Mouse (Mus musculus): Measurements from ENCODE around the gene Usf3.

Gene Usf3

DNA sequence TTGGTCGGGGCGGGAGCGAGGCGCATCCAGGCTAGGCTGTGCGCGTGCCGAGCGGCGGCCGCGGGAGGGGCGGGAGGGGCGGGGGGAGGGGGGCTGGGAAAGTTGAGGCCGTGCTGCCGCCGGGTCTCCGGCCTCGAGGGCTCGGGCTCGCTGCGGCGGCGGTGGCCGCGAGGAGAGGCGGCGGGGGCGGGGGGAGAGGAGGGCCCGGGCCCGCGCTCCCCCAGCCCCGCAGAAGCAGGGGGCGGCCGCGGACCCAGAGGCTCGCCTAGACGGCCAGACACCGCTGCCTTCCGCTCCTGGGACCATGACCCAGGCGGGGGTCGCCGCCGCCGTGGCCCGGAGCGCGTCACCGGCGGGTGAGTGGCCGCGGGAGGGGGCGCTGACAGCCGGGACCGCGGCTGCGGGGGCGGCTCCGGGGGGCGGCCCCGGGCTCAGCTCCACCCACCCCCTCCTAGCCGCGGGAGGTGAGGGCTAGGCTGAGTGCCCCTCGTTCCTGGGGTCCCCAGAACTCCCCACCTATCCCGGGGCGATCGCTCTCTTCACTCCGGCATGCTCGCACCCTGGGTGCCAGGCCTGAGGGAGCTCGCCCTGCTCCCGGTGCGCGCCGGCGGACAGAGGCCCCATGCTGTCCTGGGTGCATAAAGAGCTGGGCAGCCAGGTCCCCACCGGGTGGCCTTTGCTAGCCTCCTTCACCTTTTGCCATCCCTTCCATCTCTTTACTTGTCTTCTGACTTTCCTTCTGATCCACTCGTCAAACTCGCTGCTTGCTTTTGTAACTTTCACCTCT is at the start of gene Usf3:
TSS of gene Usf3 (plus strand) at position 92 of the 787 bp plus-strand sequence.
- in situ Hi-C loops (cut with MboI; ENCODE audit: unreplicated experiment in 2 of 2), result no loop called here

DNA sequence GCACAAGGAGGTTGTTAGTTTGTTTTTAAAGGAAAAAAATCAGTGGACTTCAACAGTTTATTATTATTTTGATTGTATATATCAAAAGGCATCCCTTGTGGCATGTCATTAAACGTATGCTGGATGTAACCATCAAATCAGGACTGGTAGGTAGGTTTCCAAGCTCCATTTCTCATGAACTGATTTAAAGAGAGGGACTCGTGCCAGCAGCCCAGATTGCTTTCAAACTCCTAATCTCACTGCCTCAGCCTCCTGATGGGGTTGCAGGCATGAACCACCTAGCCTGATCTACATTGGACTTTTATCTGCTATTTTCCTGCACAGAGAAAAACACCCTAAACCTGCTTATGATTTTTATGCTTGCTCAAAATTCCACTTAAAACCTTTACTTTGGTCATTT is 49.3 kb upstream of the Usf3 start:
- in situ Hi-C loops (cut with MboI; ENCODE audit: unreplicated experiment in 2 of 2), result no loop called here

GRCm38 (mm10) chr16:44124713-44125112 is 48.3 kb upstream of the Usf3 start:
- in situ Hi-C loops (cut with MboI; ENCODE audit: unreplicated experiment in 2 of 2), result loop anchor here (25.0 kb wide), 2 partner anchors 613 to 1237 kb away; partner anchors contain the start of genes Gtpbp8 (in 2 of the 2) and Zbtb20 (in 1 of the 2)

DNA sequence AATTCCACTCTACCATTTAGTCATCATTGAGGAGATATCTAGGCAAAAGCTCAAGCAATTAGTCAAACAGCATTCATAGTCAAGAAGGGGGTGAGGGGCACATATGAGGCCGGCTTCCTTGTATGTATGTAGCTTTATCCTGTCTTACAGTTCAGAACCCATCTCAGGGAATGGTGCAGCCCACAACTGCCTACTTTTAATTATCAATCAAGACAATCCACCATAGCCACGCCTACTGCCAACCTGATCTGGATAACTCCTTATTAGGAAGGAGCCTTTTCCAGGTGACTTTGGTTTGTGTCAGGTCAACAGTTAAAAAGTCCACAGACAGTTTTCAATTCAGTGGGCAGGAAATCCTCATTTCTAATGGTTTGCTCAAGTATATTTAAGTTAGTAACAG is 47.6 kb upstream of the Usf3 start:
- in situ Hi-C loops (cut with MboI; ENCODE audit: unreplicated experiment in 2 of 2), result loop anchor here (25.0 kb wide), 2 partner anchors 612 to 1238 kb away; partner anchors contain the start of genes Gtpbp8 (in 2 of the 2) and Zbtb20 (in 1 of the 2)

- in situ Hi-C loops (cut with MboI; ENCODE audit: unreplicated experiment in 2 of 2), result loop anchor here (25.0 kb wide), 2 partner anchors 611 to 1239 kb away; partner anchors contain the start of genes Gtpbp8 (in 2 of the 2) and Zbtb20 (in 1 of the 2)
These were observed 46.6 kb upstream of the Usf3 start for GRCm38 (mm10) chr16:44126437-44126836.

GRCm38 (mm10) chr16:44132300-44132699 is 40.7 kb upstream of the Usf3 start:
- in situ Hi-C loops (cut with MboI; ENCODE audit: unreplicated experiment in 2 of 2), result loop anchor here (25.0 kb wide), 2 partner anchors 605 to 1245 kb away; partner anchors contain the start of genes Gtpbp8 (in 2 of the 2) and Zbtb20 (in 1 of the 2)

- in situ Hi-C loops (cut with MboI; ENCODE audit: unreplicated experiment in 2 of 2), result loop anchor here (25.0 kb wide), 2 partner anchors 604 to 1246 kb away; partner anchors contain the start of genes Gtpbp8 (in 2 of the 2) and Zbtb20 (in 1 of the 2)
These were observed 39.9 kb upstream of the Usf3 start for GRCm38 (mm10) chr16:44133187-44133586.

DNA sequence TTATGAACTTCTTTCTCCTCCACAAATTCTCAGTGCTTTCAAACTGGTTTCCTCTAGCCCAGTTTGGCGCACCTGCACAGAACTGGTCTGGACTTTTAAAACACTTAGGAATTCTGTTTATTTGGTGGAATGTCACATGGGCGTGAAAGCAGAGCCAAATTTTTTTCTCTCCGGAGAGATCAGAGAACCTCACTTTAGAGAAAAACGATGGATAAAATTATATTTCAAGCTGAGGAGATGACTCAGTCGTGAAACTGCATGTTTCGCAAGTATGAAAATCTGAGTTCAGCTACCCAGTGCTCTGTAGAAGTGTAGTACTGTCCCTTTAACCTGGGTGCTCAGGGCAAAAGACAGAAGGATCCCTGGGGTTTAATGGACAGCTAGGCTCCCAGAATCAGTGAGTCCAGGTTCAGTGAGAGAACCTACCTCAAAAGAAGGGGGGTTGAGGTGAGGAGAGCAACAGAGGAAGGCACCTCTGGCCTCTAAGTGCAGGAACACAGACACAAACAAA is 36.5 kb upstream of the Usf3 start:
- in situ Hi-C loops (cut with MboI; ENCODE audit: unreplicated experiment in 2 of 2), result loop anchor here (25.0 kb wide), 2 partner anchors 601 to 1249 kb away; partner anchors contain the start of genes Gtpbp8 (in 2 of the 2) and Zbtb20 (in 1 of the 2)

GRCm38 (mm10) chr16:44138377-44138978 is 34.6 kb upstream of the Usf3 start:
- in situ Hi-C loops (cut with MboI; ENCODE audit: unreplicated experiment in 2 of 2), result loop anchor here (25.0 kb wide), 2 partner anchors 599 to 1251 kb away; partner anchors contain the start of genes Gtpbp8 (in 2 of the 2) and Zbtb20 (in 1 of the 2)

DNA sequence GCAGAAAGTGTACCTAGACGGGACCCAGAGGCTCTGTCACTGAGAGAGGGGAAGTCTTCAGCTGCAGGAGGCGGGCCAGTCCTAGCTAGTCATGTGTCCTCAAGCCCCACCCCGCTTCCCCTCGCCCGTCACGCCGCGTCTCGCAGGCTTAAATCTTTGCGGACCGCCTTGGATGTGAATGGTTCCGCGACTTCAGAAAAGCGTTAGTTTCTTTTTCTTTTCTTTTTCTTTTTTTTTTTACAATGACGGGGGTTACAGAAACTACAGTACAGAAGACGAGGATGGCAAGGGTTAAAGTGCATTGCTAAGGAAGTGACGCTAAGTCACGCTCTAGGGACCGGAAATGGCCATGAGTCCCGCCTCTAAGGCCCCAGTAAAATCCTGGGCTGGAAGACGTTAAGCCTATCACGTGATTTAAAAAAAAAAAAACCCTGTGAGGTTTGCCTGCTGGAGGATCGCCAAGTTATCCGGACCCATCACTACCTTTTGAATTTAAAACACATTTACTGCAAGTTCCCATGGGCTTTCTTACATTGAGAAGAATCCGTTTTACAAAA is 34.0 kb upstream of the Usf3 start:
- in situ Hi-C loops (cut with MboI; ENCODE audit: unreplicated experiment in 2 of 2), result loop anchor here (25.0 kb wide), 2 partner anchors 598 to 1252 kb away; partner anchors contain the start of genes Gtpbp8 (in 2 of the 2) and Zbtb20 (in 1 of the 2)

DNA sequence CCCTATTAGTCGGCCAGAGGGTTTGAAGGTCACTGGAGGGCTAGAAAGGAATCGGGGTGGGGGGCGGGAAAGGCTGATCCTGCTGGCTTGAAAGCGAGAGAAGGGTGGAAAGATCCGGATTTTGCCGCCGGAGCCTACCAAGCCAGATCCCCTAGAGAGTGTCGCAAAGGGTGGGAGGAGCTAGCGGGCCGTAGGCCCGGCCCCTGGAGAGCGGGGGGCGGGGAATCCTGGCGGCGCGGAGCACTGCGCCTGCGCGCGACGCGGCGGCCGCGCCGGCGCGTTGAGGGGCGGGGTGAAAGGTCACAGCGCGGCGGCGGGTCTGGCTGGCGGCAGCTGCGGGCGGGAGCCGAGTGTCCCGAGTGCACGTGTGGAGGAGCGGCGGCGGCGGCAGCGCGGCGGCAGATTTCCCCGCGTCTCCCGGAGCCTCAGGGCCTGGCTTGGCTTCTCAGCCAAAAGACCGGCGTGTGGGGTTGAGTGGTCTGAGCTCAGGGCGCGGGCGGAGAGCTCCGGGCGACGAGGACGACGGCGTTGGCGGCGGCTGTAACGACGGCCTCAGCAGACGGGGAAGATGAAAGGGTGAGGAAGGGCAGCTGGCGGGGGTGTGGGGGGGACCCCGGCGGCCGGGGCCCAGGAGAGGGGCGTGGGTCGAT is 33.4 kb upstream of the Usf3 start, which contains the start of the genes Atp6v1a and Naa50:
TSS of gene Atp6v1a (minus strand) at position 170 of the 650 bp plus-strand sequence.
TSS of gene Naa50 (plus strand) at position 295 of the 650 bp plus-strand sequence.
- in situ Hi-C loops (cut with MboI; ENCODE audit: unreplicated experiment in 2 of 2), result loop anchor here (10.0 to 25.0 kb wide), 3 partner anchors 215 to 1252 kb away; partner anchors contain the start of genes Gtpbp8 (in 2 of the 2) and Zbtb20 (in 1 of the 2)

DNA sequence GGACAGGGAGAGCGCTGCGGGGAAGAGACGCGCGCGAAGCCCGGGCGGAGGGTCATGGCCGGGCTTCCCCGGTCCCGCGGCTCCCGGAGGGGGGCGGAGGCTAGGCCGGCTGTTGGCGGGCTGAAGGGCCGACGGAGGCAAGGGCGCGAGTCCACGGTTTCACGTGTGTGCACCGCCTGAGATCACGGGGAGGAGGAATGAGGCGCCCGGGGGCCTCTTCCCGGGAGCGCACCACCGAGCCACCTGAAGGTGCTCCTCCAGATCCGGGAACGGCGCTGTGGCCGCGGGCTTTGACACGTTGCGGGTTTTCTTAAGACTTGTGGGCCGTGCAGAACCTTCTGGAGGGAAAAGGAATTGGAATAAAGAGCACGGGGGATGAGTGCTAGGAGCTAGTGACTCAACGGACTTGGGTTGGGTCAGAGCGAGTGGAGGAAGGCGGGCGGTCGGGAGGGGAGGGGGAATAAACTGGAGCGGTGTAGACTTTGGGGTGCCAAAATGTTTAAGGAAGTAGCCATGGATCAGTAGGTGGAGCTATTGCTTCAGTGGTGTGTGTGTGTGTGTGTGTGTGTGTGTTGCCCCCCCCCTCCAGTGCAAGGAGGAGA is 32.8 kb upstream of the Usf3 start:
- in situ Hi-C loops (cut with MboI; ENCODE audit: unreplicated experiment in 2 of 2), result loop anchor here (10.0 to 25.0 kb wide), 3 partner anchors 215 to 1253 kb away; partner anchors contain the start of genes Gtpbp8 (in 2 of the 2) and Zbtb20 (in 1 of the 2)

- in situ Hi-C loops (cut with MboI; ENCODE audit: unreplicated experiment in 2 of 2), result loop anchor here (10.0 to 25.0 kb wide), 3 partner anchors 213 to 1254 kb away; partner anchors contain the start of genes Gtpbp8 (in 2 of the 2) and Zbtb20 (in 1 of the 2)
These were observed 31.6 kb upstream of the Usf3 start for GRCm38 (mm10) chr16:44141483-44141882.

GRCm38 (mm10) chr16:44149002-44149767 is 23.9 kb upstream of the Usf3 start:
- in situ Hi-C loops (cut with MboI; ENCODE audit: unreplicated experiment in 2 of 2), result loop anchor here (10.0 to 25.0 kb wide), 3 partner anchors 206 to 1262 kb away; partner anchors contain the start of genes Gtpbp8 (in 2 of the 2) and Zbtb20 (in 1 of the 2)

DNA sequence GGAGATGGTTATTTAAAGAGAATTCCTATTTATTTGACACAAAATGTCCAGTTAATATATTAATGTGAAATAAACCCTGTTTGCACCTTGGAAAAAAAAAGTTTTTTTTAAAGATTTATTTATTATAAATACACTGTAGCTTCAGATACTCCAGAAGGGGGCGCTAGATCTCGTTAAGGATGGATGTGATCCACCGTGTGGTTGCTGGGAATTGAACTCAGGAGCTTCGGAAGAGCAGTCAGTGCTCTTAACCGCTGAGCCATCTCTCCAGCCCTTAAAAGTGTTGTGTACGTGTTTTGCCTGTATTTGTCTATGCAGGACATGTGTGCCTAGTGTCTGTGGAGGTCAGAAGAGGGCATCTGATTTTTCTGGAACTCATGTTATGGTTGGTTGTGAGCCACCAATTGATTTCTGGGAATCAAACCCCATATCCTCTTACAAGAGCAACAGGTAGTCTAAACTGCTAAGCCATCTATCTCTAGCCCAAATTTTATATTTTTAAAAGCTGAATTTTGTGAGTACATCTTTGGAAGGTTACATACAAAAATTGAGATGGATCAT is 18.5 kb upstream of the Usf3 start:
- in situ Hi-C loops (cut with MboI; ENCODE audit: unreplicated experiment in 2 of 2), result no loop called here

- in situ Hi-C loops (cut with MboI; ENCODE audit: unreplicated experiment in 2 of 2), result no loop called here
These were observed 13.7 kb upstream of the Usf3 start for GRCm38 (mm10) chr16:44159325-44159724.

- in situ Hi-C loops (cut with MboI; ENCODE audit: unreplicated experiment in 2 of 2), result no loop called here
These were observed 9.2 kb upstream of the Usf3 start for GRCm38 (mm10) chr16:44163831-44164230.

DNA sequence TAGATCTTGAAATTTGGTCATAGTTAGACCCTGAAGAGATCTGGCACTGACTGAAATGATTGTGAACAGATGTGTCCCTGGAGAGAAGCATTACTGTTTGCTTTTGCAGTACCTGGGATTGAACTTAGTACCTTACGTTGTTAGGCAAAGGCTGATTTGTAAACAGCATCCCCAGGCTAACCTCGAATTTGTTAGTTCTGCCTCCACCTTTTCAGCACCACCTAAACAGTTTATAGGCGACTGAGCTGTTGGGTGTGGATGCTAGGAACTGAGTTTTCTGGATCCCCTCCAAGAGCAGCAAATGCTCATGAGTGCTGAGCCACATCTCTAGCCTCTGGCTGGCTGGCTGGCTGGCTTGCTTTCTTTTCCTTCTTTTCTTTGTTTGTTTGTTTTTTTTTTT is 7.9 kb upstream of the Usf3 start:
- in situ Hi-C loops (cut with MboI; ENCODE audit: unreplicated experiment in 2 of 2), result no loop called here

All from v-Abl transformed pro-B cells (cell line).